Mouse (Mus musculus) left cerebral cortex, postnatal 14 days (tissue): ENCODE results near the gene Spns2. TPM values are rescaled to one million over a fixed set of nuclear protein-coding genes. Genes with fewer than 3 reads are reported as not detected.
"Not testable (repeated sequence)": the region's sequence is repeated elsewhere in the genome, so short reads cannot be mapped to it uniquely, and the experiment has no call there.

ENCODE experiments used
- DNase-seq, 2 experiments: peaks; one replicate each; pipeline ENCODE4 v3.0.0; 2021 to 2022; ENCODE audit warnings: low spot score in 2 of 2, mixed read lengths in 1 of 2
- intact Hi-C: fragments of 180-260 bp; cut with DNase I; formaldehyde crosslinking; loops from one replicate; pipeline ENCODE4 v1.15.1; 2025
- total RNA-seq, 2 experiments: library from RNA; stranded (reverse); gene quantifications; 2 replicates each; pipeline ENCODE4 v1.2.3; 2021

Spns2 gene
- total RNA-seq, 2 experiments from 2014 or later = 46.4 to 58.5 TPM

- intact Hi-C loops = no loop called here
- peak; percentile 50 to 73 for DNase-seq
Observed at GRCm38 (mm10) chr11:72446311-72447105, 43.2 kb downstream of the Spns2 start.

GRCm38 (mm10) chr11:72440965-72441664, 48.6 kb downstream of the Spns2 start, which contains the start of gene Mybbp1a:
TSS of gene Mybbp1a (plus strand) at chr11:72441355.
- intact Hi-C loops = loop anchor here (5.0 kb wide), 1 partner anchor 121 kb away; no protein-coding TSS in a partner anchor
- DNase-seq = peak; percentile 98 to 99

DNA sequence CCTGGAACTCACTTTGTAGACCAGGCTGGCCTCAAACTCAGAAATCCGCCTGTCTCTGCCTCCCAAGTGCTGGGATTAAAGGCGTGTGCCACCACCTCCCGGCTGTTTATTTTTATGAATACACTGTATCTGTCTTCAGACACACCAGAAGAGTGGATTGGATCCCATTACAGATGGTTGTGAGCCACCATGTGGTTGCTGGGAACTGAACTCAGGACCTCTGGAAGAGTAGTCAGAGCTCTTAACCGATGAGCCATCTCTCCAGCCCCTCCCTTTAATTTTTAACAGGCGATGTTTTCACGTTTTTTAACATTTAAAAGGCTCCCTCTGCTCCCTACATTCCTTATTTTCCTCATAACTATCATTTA, 49.1 kb downstream of the Spns2 start:
- not testable (repeated sequence) for DNase-seq
- intact Hi-C loops = loop anchor here (5.0 kb wide), 1 partner anchor 122 kb away; no protein-coding TSS in a partner anchor

DNA sequence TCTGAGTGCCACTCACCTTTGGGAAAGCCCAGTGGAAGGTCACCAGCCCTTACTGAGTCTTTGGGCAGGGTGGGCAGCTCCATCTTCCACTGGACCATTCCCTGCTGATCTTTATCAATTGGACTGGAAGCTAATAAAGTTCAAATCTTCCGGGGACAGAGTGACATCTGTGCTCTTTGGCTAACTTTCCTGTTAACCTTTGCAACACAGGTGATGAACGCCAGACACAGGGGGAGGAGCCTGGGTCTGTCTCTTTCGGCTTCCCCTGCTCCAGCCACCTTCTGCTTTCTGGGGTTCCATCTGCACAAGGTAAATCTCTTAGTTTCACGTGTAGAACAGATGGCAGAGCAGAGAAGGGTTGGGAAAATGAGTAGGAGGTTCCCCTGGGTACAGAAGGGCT, 51.3 kb downstream of the Spns2 start:
- intact Hi-C loops = no loop called here
- no peak for DNase-seq

DNA sequence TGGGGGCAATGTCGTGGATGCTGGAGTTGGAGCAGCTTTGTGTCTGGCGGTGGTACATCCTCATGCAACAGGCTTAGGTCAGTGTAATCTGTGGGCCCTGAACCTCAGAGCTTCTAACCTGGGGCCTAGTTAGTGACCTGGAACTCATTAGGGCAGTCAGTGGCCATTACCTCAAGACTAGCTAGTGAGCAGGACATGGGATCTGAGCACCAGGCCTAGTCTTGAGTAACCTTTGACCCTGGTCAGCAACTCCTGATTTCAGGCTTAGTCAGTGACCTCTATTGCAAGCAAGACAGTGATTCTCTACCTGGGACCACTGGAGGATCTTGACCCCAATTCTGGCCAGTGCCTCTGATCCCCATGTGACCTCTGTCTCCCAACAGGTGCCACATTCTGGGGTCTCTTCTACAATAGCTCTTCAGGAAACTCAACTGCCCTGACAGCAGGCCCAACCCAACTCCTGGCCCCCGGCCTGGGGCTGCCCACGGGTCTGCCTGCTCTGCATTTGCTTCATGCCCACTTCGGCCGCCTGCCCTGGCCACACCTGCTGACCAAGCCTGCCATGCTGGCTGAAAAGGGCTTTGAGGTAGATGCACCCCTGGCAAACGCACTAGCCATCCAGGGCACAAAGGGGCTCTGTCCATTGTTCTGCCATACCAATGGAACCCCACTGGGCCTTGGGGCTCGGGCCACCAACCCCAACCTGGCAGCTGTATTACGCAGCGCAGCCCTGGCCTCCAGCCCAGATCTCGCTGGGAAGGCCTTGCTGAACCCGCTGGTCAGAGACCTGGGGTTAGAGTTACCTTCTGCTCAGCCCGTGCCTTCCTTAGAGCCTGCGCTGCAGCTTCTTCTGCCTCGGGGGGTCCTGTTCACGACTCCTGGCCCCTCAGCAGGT, 52.7 kb downstream of the Spns2 start:
- intact Hi-C loops = no loop called here
- DNase-seq = no peak

- intact Hi-C loops = no loop called here
- peak in 1 of 2 experiments; percentile 50 for DNase-seq
Observed at GRCm38 (mm10) chr11:72436271-72436670, 53.4 kb downstream of the Spns2 start.

DNA sequence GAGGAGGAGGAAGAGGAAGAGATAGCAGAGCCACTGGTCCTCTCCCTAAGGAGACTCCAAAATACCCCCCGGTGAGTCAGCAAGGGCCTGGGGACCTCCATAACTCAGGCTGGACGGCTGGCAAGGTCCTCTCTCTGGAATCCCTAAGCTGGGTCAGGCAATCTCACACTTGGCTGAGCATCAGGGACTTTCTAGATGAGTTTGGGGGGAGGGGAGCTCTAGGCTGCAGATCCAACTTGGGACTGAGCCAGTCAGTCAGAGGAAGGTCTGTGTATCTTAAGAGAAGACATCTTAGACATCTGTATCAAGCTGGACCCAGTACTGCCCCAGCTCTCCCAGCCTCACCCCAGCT, 54.0 kb downstream of the Spns2 start:
- DNase-seq = no peak
- intact Hi-C loops = no loop called here

DNA sequence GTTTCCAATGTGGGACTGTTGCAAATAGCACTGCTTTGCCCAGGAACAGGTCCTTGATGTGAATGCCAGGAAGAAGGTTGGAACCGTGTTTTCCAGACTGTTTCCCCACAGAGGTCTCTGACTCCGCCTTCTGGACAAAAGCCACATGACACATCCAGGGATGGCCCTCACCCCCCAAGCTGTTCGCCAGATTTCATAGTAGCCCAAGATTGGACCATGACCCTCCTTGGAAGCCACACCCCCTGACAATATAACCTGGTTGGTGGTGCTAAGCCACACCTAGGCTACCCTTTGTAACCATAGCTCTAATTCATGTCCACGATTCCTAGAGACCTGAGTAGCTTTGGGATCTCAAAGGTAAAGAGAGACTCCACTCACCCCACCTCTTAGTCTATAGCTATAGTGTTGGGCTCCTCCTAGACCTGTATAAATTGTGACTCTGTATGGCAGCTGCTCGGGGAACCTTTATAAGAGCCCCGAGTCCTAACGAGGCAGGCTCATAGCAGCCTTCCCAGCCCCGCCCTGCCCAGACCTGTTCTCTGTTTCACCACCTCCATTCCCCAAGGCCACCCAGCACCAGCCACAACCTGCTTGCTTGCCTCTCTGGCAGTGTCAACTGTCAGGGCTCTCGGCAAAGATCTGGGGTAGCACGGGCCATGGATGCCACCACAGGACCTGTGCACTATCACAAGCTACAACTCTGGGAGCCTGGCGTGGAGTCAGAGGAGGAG, 54.6 kb downstream of the Spns2 start, which contains the start of gene Ggt6:
TSS of gene Ggt6 (plus strand) at position 564 of the 731 bp plus-strand sequence.
- no peak for DNase-seq
- intact Hi-C loops = no loop called here

- intact Hi-C loops, DNase-seq: not testable (repeated sequence)
Observed at GRCm38 (mm10) chr11:72430311-72431068, 59.2 kb downstream of the Spns2 start.

DNA sequence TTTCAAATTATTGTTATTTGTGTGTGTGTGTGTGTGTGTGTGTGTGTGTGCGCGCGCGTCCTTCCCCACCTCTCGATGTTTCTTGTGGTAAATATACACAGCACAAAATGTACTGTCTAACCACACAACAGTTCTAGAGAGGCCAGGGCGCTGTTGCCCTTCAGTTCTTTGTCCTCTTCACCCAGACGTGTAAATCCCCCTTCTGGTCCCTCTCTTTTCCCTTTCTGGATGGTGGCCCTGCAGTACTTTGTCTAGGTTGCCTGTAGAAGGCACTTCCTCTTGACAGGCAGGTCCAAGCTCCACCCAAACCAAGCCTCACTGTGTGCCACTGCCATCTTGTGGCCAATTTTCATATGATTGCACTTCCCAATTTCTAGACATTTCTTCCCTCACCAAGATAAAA, 60.4 kb downstream of the Spns2 start:
- intact Hi-C loops = loop anchor here (1.0 to 2.0 kb wide), 3 partner anchors 74 to 204 kb away; no protein-coding TSS in a partner anchor
- peak; percentile 83 to 84 for DNase-seq

GRCm38 (mm10) chr11:72428694-72429093, 61.0 kb downstream of the Spns2 start:
- DNase-seq = peak; percentile 74 to 77
- intact Hi-C loops = loop anchor here (1.0 to 2.0 kb wide), 3 partner anchors 73 to 204 kb away; no protein-coding TSS in a partner anchor

DNA sequence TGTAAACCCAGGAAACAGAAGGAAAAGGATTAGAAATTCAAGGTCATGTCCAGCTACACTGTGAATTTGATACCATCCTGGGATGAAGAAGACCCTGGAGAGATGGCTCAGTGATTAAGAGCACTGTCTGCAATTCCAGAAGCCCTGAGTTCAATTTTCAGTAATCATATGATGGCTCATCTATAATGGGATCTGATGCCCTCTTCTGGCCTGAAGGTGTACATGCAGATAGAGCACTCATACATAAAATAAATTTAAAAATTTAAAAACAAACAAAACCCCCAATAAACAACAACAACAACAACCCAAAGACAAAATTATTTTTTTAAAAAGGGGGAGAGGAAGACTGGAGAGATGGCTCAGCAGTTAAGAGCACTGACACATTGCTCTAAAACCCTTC, 62.8 kb downstream of the Spns2 start:
- no peak for DNase-seq
- intact Hi-C loops = no loop called here

GRCm38 (mm10) chr11:72425201-72425600, 64.5 kb downstream of the Spns2 start:
- intact Hi-C loops = no loop called here
- DNase-seq = no peak

DNA sequence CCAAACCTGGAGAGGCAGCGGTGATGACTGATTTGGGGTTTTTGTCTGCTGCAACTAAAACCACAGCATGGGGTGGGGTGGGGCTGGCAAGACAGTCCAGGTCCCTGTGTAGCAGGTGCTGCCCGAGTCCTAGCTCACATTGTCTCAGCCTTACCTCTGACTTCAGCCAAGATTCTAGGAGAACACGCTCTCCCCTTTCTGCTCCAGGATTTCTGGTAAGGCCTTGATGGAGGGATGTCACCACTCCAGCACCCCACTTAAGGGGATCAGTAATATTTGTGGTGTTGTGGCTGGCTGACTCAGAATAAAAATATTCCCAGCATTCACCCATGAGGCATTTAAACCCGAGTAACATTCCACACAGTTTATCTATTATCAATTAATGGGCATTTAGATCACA, 66.0 kb downstream of the Spns2 start:
- intact Hi-C loops = no loop called here
- DNase-seq = no peak

GRCm38 (mm10) chr11:72421518-72422278, 68.0 kb downstream of the Spns2 start:
- DNase-seq = no peak
- intact Hi-C loops = no loop called here

DNA sequence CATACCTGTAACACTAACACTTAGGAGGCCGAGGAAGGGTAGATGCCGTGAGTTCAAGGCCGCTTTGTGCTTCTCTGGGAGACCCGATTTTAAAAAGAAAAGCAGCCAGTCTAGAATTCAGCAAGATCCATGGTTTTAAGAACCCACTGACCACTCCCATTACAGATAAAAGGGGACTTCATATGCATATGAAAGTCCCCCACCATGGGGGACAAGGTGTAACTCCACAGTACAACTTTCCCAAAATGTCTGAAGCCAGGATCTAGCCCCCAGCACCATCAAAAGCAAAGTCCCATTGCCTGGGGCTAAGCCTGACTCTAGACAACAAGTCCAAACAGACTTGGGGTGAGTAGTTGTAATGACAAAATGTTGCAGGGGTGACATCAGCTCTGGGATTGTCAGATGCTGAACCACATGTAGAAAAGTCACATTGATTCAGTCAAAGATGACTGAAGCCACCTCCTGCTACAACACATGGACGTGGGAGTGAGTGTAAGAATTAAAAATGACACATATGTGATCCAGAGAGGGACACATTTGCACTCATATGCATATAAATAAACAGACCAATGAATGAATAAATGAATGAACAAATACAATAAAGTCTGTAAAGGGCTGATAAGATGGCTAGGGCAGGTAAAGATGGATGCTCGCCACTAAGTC, 69.1 kb downstream of the Spns2 start:
- no peak for DNase-seq
- intact Hi-C loops = no loop called here

- intact Hi-C loops = no loop called here
- DNase-seq = no peak
Observed at GRCm38 (mm10) chr11:72419006-72419405, 70.7 kb downstream of the Spns2 start.
